Mouse (Mus musculus) spleen, adult 2 months (tissue): ENCODE measurements around the gene Fam227a. TPM values are rescaled to one million over a fixed set of nuclear protein-coding genes. Genes with fewer than 3 reads are reported as not detected.
"Not testable (repeated sequence)": the region's sequence is repeated elsewhere in the genome, so short reads cannot be mapped to it uniquely, and the experiment has no call there.

Experiments
- DNase-seq, 2 experiments: peaks; one replicate each; pipeline versions ENCODE4 v3.0.0 to v3.0.0-alpha.2; 2012 to 2021; ENCODE audit warnings: low spot score in 2 of 2, low read depth in 1 of 2
- H3K27ac ChIP-seq: fragments of 200-500 bp; 2 replicates; pipeline ENCODE4 v1.5.1; 2012; ENCODE audit warnings: low read length, inconsistent platforms; ENCODE audit not compliant: insufficient read depth
- H3K27me3 ChIP-seq: fragments of 200-500 bp; 2 replicates; pipeline ENCODE4 v1.6.1; 2012; ENCODE audit warnings: mild to moderate bottlenecking, moderate library complexity, low read length, inconsistent platforms; ENCODE audit not compliant: control insufficient read depth, insufficient read depth
- H3K36me3 ChIP-seq: fragments of 200-500 bp; 2 replicates; pipeline ENCODE4 v1.6.1; 2012; ENCODE audit warnings: mild to moderate bottlenecking, low read length, inconsistent platforms; ENCODE audit not compliant: control insufficient read depth, insufficient read depth
- H3K4me1 ChIP-seq: fragments of 200-500 bp; 2 replicates; pipeline ENCODE4 v1.6.1; 2011; ENCODE audit warnings: inconsistent platforms; ENCODE audit not compliant: control insufficient read depth, insufficient read depth, insufficient read length
- H3K4me3 ChIP-seq: fragments of 200-500 bp; 2 replicates; pipeline ENCODE4 v1.5.1; 2011; ENCODE audit warnings: mild to moderate bottlenecking, inconsistent platforms; ENCODE audit not compliant: insufficient read depth, insufficient read length; ENCODE audit errors: extremely low read depth
- CTCF ChIP-seq: fragments of 200-500 bp; IDR thresholded peaks from 2 replicates; pipeline ENCODE4 v1.5.1; 2011; ENCODE audit warnings: mild to moderate bottlenecking, inconsistent platforms; ENCODE audit not compliant: insufficient read depth, insufficient read length, insufficient replicate concordance; ENCODE audit errors: extremely low read depth
- POLR2A ChIP-seq: fragments of 200-500 bp; IDR thresholded peaks from 2 replicates; pipeline ENCODE4 v1.6.1; 2011; ENCODE audit warnings: low read depth, low read length, inconsistent platforms
- WGBS: fragments of 180-500 bp; shearing (Covaris S2); methylation state at CpG from one replicate; pipeline ENCODE4 v1.1.7; 2018; 5-methylcytosine and 5-hydroxymethylcytosine counted together
- polyA plus RNA-seq: library from polyadenylated mRNA; depleted of rRNA; stranded (reverse); fragments of >200 nt; gene quantifications from 2 replicates; pipeline ENCODE4 v1.2.3, GENCODE M21; 2012

Gene Fam227a
- polyA plus RNA-seq, 1 experiment: 0.41 TPM

DNA sequence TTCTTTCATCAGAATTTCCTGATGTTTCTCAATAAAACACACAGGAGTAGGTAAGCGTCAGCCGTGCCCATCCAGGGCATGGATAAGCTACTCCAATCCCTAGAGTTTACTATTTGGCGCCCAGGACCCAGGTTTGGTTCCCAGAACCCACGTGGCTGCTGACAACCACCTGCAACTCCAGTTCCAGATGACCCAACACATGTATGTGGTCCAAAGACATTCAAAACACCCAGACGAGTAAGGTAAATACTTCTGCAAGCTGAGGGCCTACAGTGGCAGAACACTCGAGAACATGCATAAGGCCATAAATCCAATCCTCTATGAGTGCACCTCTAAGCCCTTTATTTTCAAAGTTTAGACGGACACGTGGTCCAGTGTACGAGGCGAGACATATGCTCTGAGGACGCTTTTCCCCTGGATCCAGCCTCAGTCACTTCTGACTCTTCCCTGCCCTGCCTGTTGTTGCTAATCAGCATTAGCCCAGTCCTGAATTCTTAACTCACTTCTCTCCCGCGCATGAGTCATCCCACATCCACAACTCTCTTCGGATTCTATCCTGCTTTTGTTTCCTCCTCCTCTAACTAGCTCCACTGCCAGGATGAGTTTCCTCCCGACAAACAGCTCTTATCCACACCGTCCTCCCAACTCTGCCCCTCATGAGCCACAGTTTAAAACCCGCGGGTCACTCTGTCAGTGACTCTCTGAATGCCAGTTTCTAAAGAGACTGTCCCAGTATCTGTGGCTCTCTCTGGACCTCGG is 25.1 kb upstream of the Fam227a start:
- no peak overlapping the region for H3K4me3 ChIP-seq
- TF ChIP-seq CTCF (no peak), POLR2A (no peak)
- 82% methylated on average over 19 of the region's 19 CpGs for WGBS

GRCm38 (mm10) chr15:79683146-79683545 is 24.4 kb upstream of the Fam227a start:
- TF ChIP-seq CTCF (no peak), POLR2A (no peak)
- no peaks in the 10 kb centered on the region for H3K36me3 ChIP-seq
- no peak overlapping the region for H3K27ac ChIP-seq
- WGBS: 80% methylated on average over 6 of the region's 6 CpGs
- peaks cover 16% of the 10 kb centered on the region; the same call in 1 of the 2 replicates for H3K4me1 ChIP-seq
- H3K4me3 ChIP-seq: no peak overlapping the region
- H3K27me3 ChIP-seq: no peaks in the 10 kb centered on the region
- no peak for DNase-seq

More for the DNA sequence above, 25.1 kb upstream of the Fam227a start:
- Histone ChIP-seq H3K27me3 (no peaks in the 10 kb centered on the region), H3K27ac (no peak overlapping the region), H3K36me3 (no peaks in the 10 kb centered on the region), H3K4me1 (peaks cover 18% of the 10 kb centered on the region; the same call in 1 of the 2 replicates)
- DNase-seq: no peak

- no peaks in the 10 kb centered on the region for H3K27me3 ChIP-seq
- no peak for DNase-seq
- no peaks in the 10 kb centered on the region for H3K36me3 ChIP-seq
- no peak overlapping the region for H3K4me3 ChIP-seq
- 87% methylated on average over 4 of the region's 4 CpGs for WGBS
- no peak overlapping the region for H3K27ac ChIP-seq
- H3K4me1 ChIP-seq: peaks cover 16% of the 10 kb centered on the region; the same call in 1 of the 2 replicates
- TF ChIP-seq POLR2A (no peak), CTCF (no peak)
Observed at GRCm38 (mm10) chr15:79681973-79682372, 23.2 kb upstream of the Fam227a start.

DNA sequence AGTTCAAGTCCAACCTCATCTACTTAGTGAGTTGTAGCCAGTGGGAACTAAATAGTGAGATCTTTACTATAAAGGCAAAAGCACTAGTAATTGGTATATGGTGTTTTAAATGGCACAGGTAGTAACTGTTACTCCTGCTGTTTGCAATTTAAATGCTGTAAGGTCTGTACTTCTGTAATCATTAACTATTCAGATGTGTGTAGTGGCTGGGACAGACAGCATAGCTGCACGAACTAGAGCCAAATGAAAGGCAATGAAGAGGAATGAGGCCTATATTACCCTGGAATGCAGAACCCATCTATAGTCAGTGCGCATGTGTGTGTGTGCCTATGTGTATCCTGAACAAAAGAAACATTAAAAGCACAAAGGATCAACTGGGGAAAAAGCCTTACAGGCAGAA is 19.2 kb upstream of the Fam227a start:
- 93% methylated on average over 2 of the region's 2 CpGs for WGBS
- Histone ChIP-seq H3K27me3 (no peaks in the 10 kb centered on the region), H3K36me3 (peaks cover 17% of the 10 kb centered on the region), H3K27ac (no peak overlapping the region), H3K4me1 (no peaks in the 10 kb centered on the region), H3K4me3 (no peak overlapping the region)
- no peak for DNase-seq
- no peak for TF ChIP-seq POLR2A
- no peak for TF ChIP-seq CTCF

GRCm38 (mm10) chr15:79671828-79672348 is 13.1 kb upstream of the Fam227a start:
- not testable (repeated sequence) for H3K4me3 ChIP-seq, H3K4me1 ChIP-seq, H3K27ac ChIP-seq, H3K27me3 ChIP-seq, DNase-seq
- peaks cover 17% of the 10 kb centered on the region for H3K36me3 ChIP-seq
- 71% methylated on average over 11 of the region's 11 CpGs for WGBS

GRCm38 (mm10) chr15:79670972-79671299 is 12.2 kb upstream of the Fam227a start:
- H3K4me1 ChIP-seq: peaks cover 2% of the 10 kb centered on the region; the same call in 1 of the 2 replicates
- H3K27ac ChIP-seq: no peak overlapping the region
- DNase-seq: no peak
- peak overlapping the region; percentile 99 for H3K4me3 ChIP-seq
- H3K36me3 ChIP-seq: peaks cover 17% of the 10 kb centered on the region
- under 1% methylated on average over 32 of the region's 37 CpGs for WGBS
- TF ChIP-seq POLR2A: no peak
- no peak for TF ChIP-seq CTCF
- 0 out of 2 replicates have a peak, but pooled peaks cover 1% of the 10 kb centered on the region for H3K27me3 ChIP-seq
